Comparison of ENCODE assay signal across 13 mouse cellular contexts in genomic region chr7:128412071-128412833, GRCm38 (mm10). TPM values are rescaled to one million over a fixed set of nuclear protein-coding genes. Genes with fewer than 3 reads are reported as not detected.
DNase-seq lines count a peak whose midpoint lies in the region; ATAC-seq lines count a peak whose summit lies in the region.
"Had no signal": no experiment of that assay in that cellular context is flagged by ENCODE, and none has a peak within 500 bp of the region (broad histone marks: within the 10 kb centered on the region; RNA-seq: fewer than 3 reads in every experiment).

No protein-coding gene starts in this region.

- H3K36me3 ChIP-seq in liver, embryonic 11.5 days (ENCODE audit: control insufficient read depth, insufficient read depth, low read length) = peaks cover 3% of the 10 kb centered on the region; the same call in 1 of the 2 replicates
- no peaks in the 10 kb centered on the region for H3K36me3 ChIP-seq in forebrain, embryonic 13.5 days (ENCODE audit: poor library complexity, severe bottlenecking)
- H3K36me3 ChIP-seq in forebrain, embryonic 12.5 days (replicated peaks) = no peaks in the 10 kb centered on the region
- H3K36me3 ChIP-seq: neural tube, embryonic 12.5 days had no signal

- H3K9ac ChIP-seq in liver, embryonic 11.5 days (ENCODE audit: low read depth, low read length) = no peak overlapping the region
- no peak overlapping the region for H3K9ac ChIP-seq in forebrain, embryonic 13.5 days
- H3K9ac ChIP-seq in forebrain, embryonic 12.5 days = no peak overlapping the region
- H3K9ac ChIP-seq: neural tube, embryonic 12.5 days had no signal

- H3K27me3 ChIP-seq in liver, embryonic 11.5 days (replicated peaks; ENCODE audit: control insufficient read depth, insufficient read depth, low read length) = peaks cover 9% of the 10 kb centered on the region; the same call in 1 of the 2 replicates
- H3K27me3 ChIP-seq in forebrain, embryonic 13.5 days = peaks cover 32% of the 10 kb centered on the region
- H3K27me3 ChIP-seq in forebrain, embryonic 12.5 days = peaks cover 33% of the 10 kb centered on the region

- H3K27ac ChIP-seq in liver, embryonic 11.5 days (ENCODE audit: low read depth, low read length) = 0 out of 2 replicates have a peak overlapping the region, but pooled peaks have one; percentile 1
- H3K27ac ChIP-seq in forebrain, embryonic 13.5 days = no peak overlapping the region
- H3K27ac ChIP-seq in forebrain, embryonic 12.5 days = no peak overlapping the region
- H3K27ac ChIP-seq: neural tube, embryonic 12.5 days had no signal

- H3K4me2 ChIP-seq in liver, embryonic 11.5 days = peak overlapping the region; percentile 37
- H3K4me2 ChIP-seq in forebrain, embryonic 13.5 days = no peak overlapping the region
- no peak overlapping the region for H3K4me2 ChIP-seq in forebrain, embryonic 12.5 days
- H3K4me2 ChIP-seq: neural tube, embryonic 12.5 days had no signal

- 52% methylated on average over 10 of the region's 10 CpGs for WGBS in liver, embryonic 11.5 days
- 65% methylated on average over 10 of the region's 10 CpGs for WGBS in forebrain, embryonic 13.5 days
- 62% methylated on average over 10 of the region's 10 CpGs for WGBS in forebrain, embryonic 12.5 days

- DNase-seq in heart, adult 11 months = peak; percentile 92
- DNase-seq in heart, postnatal 36 days = no peak
- peak; percentile 37 for DNase-seq in CD4-positive, CD25-positive, alpha-beta regulatory T cell, adult 2 months (ENCODE audit: low read depth, low spot score)
- DNase-seq in liver, embryonic 11.5 days (ENCODE audit: low spot score) = no peak
- DNase-seq in lung, postnatal 25 days (ENCODE audit: low spot score) = peak; percentile 45
- DNase-seq in right cerebral cortex, postnatal 14 days = no peak
- DNase-seq: adrenal gland, postnatal 10 days; cerebellum, adult 9-11 months; gastrocnemius, postnatal 25 days; kidney, adult 2 months had no signal

- intact Hi-C loops in heart, postnatal 36 days (cut with DNase I) = no loop called here

- H3K4me1 ChIP-seq in liver, embryonic 11.5 days (replicated peaks; ENCODE audit: control insufficient read depth, insufficient read depth, low read length) = peaks cover 45% of the 10 kb centered on the region
- peaks cover 3% of the 10 kb centered on the region; the same call in 1 of the 2 replicates for H3K4me1 ChIP-seq in forebrain, embryonic 13.5 days
- H3K4me1 ChIP-seq in forebrain, embryonic 12.5 days = peaks cover 4% of the 10 kb centered on the region; the same call in 1 of the 2 replicates

- H3K4me3 ChIP-seq in liver, embryonic 11.5 days (ENCODE audit: low read depth, low read length) = no peak overlapping the region
- H3K4me3 ChIP-seq in forebrain, embryonic 13.5 days = no peak overlapping the region
- no peak overlapping the region for H3K4me3 ChIP-seq in forebrain, embryonic 12.5 days (replicated peaks)
- H3K4me3 ChIP-seq: neural tube, embryonic 12.5 days had no signal

- no peaks in the 10 kb centered on the region for H3K9me3 ChIP-seq in liver, embryonic 11.5 days (ENCODE audit: control insufficient read depth, low read length)
- H3K9me3 ChIP-seq in forebrain, embryonic 13.5 days (replicated peaks) = no peaks in the 10 kb centered on the region
- H3K9me3 ChIP-seq in forebrain, embryonic 12.5 days = no peaks in the 10 kb centered on the region
- H3K9me3 ChIP-seq: neural tube, embryonic 12.5 days had no signal

- ATAC-seq in liver, embryonic 11.5 days (replicated peaks; ENCODE audit: low FRiP score) = 0 out of 2 replicates have a peak, but pooled peaks have one; percentile 37
- no peak for ATAC-seq in forebrain, embryonic 13.5 days
- no peak for ATAC-seq in forebrain, embryonic 12.5 days (ENCODE audit: low FRiP score)

RNA-seq across cellular contexts. Expression of gene Rgs10, which starts 6.3 kb away (rescaled TPM):
- 10 to 100 TPM in 1 of 2 experiments, 1 to 10 TPM in 1; 9.5 to 12.1 TPM for total RNA-seq in heart, postnatal 36 days (2021)
- 88.1 and 88.2 TPM in 2 replicates for polyA plus RNA-seq in liver, embryonic 11.5 days (2014; fragmentation: Nextera tagmentation; extraction: Ambion mirVana)
- polyA plus RNA-seq in forebrain, embryonic 13.5 days (2015; fragmentation: Nextera tagmentation; extraction: Ambion mirVana) = 10.2 and 11.5 TPM in 2 replicates
- polyA plus RNA-seq in forebrain, embryonic 12.5 days (2016; fragmentation: Nextera tagmentation; extraction: Ambion mirVana) = 7.4 and 8.0 TPM in 2 replicates

RNA-seq across cellular contexts. Expression of gene Tial1, which starts 49.3 kb away (rescaled TPM):
- total RNA-seq in heart, postnatal 36 days (2021) = 10 to 100 TPM; 40.6 to 41.7 TPM
- 34.0 and 34.8 TPM in 2 replicates for polyA plus RNA-seq in liver, embryonic 11.5 days (2014; fragmentation: Nextera tagmentation; extraction: Ambion mirVana)
- 36.5 and 36.6 TPM in 2 replicates for polyA plus RNA-seq in forebrain, embryonic 13.5 days (2015; fragmentation: Nextera tagmentation; extraction: Ambion mirVana)
- polyA plus RNA-seq in forebrain, embryonic 12.5 days (2016; fragmentation: Nextera tagmentation; extraction: Ambion mirVana) = 39.5 and 39.9 TPM in 2 replicates

Comparison
In these comparisons a context has a peak if more than half of its experiments do, and no peak if none do; other contexts are left out.
1. DNase-seq: peak in heart, adult 11 months (single experiment), CD4-positive, CD25-positive, alpha-beta regulatory T cell, adult 2 months (single experiment) and lung, postnatal 25 days (single experiment); none in heart, postnatal 36 days (0 of 2), liver, embryonic 11.5 days (single experiment) and right cerebral cortex, postnatal 14 days (single experiment).